Mouse (Mus musculus): ENCODE data around the gene Stra6l. TPM values are rescaled to one million over a fixed set of nuclear protein-coding genes. Genes with fewer than 3 reads are reported as not detected.
A peak's percentile ranks its signal among the peaks of the same experiment; 100 is the strongest.

Gene Stra6l
- 0.24 and 1.0 TPM in 2 replicates for total RNA-seq (2021)
- long read RNA-seq, transcript Stra6l-201 (18 exons, 3,606 nt) = major isoform, 38 of 79 reads
- long read RNA-seq, partial matches to known transcripts = 24 of 79 reads
- long read RNA-seq, other reads (novel, unspliced or antisense) = 17 of 79 reads

GRCm38 (mm10) chr4:45848109-45848824 lies at the start of gene Stra6l:
Gene Stra6l, plus strand, starts transcription at chr4:45848664.
- DNase-seq = no peak

GRCm38 (mm10) chr4:45798964-45799363 lies 49.5 kb upstream of the Stra6l start, which contains the start of gene Aldh1b1:
Gene Aldh1b1, plus strand, starts transcription at chr4:45799022.
- peak; percentile 85 for DNase-seq

- no peak for DNase-seq
Measured at GRCm38 (mm10) chr4:45799956-45800537, 48.4 kb upstream of the Stra6l start.

- DNase-seq = no peak
Measured at GRCm38 (mm10) chr4:45802900-45803299, 45.6 kb upstream of the Stra6l start.

GRCm38 (mm10) chr4:45808034-45808433 lies 40.4 kb upstream of the Stra6l start:
- DNase-seq = no peak

- no peak for DNase-seq
Measured at GRCm38 (mm10) chr4:45811250-45811649, 37.2 kb upstream of the Stra6l start.

GRCm38 (mm10) chr4:45815542-45815941 lies 32.9 kb upstream of the Stra6l start:
- DNase-seq = peak; percentile 62

GRCm38 (mm10) chr4:45818814-45819207 lies 29.7 kb upstream of the Stra6l start:
- DNase-seq = no peak

GRCm38 (mm10) chr4:45819208-45819931 lies 29.1 kb upstream of the Stra6l start:
- DNase-seq = peak; percentile 30

- peak; percentile 68 for DNase-seq
Measured at GRCm38 (mm10) chr4:45820074-45820830, 28.2 kb upstream of the Stra6l start.

- DNase-seq = no peak
Measured at GRCm38 (mm10) chr4:45821995-45822394, 26.5 kb upstream of the Stra6l start.

- DNase-seq = no peak
Measured at GRCm38 (mm10) chr4:45822781-45823575, 25.5 kb upstream of the Stra6l start.

GRCm38 (mm10) chr4:45824049-45824760 lies 24.3 kb upstream of the Stra6l start:
- no peak for DNase-seq

- DNase-seq = no peak
Measured at GRCm38 (mm10) chr4:45824761-45825556, 23.5 kb upstream of the Stra6l start.

GRCm38 (mm10) chr4:45826275-45827040 lies 22.0 kb upstream of the Stra6l start, which contains the start of gene Igfbpl1:
Gene Igfbpl1, minus strand, starts transcription at chr4:45826923.
- no peak for DNase-seq

GRCm38 (mm10) chr4:45829907-45830759 lies 18.3 kb upstream of the Stra6l start:
- no peak for DNase-seq

- DNase-seq = no peak
Measured at GRCm38 (mm10) chr4:45831996-45832395, 16.5 kb upstream of the Stra6l start.

- DNase-seq = no peak
Measured at GRCm38 (mm10) chr4:45833461-45833860, 15.0 kb upstream of the Stra6l start.
